Mouse (Mus musculus) midbrain, embryonic 15.5 days (tissue): ENCODE measurements at regions not wholly inside any gene's neighbourhood (a gene's known extent, or its start where the extent isn't known, plus 50 kb on each side); places are given as distances from the start of the nearest gene placed in this dataset.

ENCODE experiments used
- ATAC-seq: fragments of 200-750 bp; cut with Nextera tagmentation; replicated peaks from 2 replicates; pipeline ENCODE4 v1.8.0; 2017; ENCODE audit warnings: moderate TSS enrichment
- H3K27ac ChIP-seq: fragments of 300-500 bp; sonication (generic); 2 replicates; pipeline ENCODE4 v1.5.1; 2015; ENCODE audit warnings: mild to moderate bottlenecking, inconsistent platforms
- H3K27me3 ChIP-seq: fragments of 300-500 bp; sonication (generic); replicated peaks from 2 replicates; pipeline ENCODE4 v1.6.1; 2015; ENCODE audit warnings: inconsistent platforms
- H3K36me3 ChIP-seq: fragments of 300-500 bp; sonication (generic); replicated peaks from 2 replicates; pipeline ENCODE4 v1.6.1; 2015; ENCODE audit warnings: inconsistent platforms
- H3K4me1 ChIP-seq: fragments of 300-500 bp; sonication (generic); 2 replicates; pipeline ENCODE4 v1.6.1; 2015; ENCODE audit warnings: inconsistent platforms
- H3K4me2 ChIP-seq: fragments of 300-500 bp; sonication (generic); 2 replicates; pipeline ENCODE4 v1.6.1; 2015; ENCODE audit warnings: inconsistent platforms, mild to moderate bottlenecking, moderate library complexity
- H3K4me3 ChIP-seq: fragments of 300-500 bp; sonication (generic); 2 replicates; pipeline ENCODE4 v1.5.1; 2015; ENCODE audit warnings: mild to moderate bottlenecking, inconsistent platforms
- H3K9ac ChIP-seq: fragments of 300-500 bp; sonication (generic); 2 replicates; pipeline ENCODE4 v1.6.1; 2015; ENCODE audit warnings: mild to moderate bottlenecking, inconsistent platforms
- H3K9me3 ChIP-seq: fragments of 300-500 bp; sonication (generic); 2 replicates; pipeline ENCODE4 v1.6.1; 2016; ENCODE audit warnings: inconsistent platforms
- WGBS: fragments of 180-500 bp; shearing (Covaris S2); methylation state at CpG from one replicate; pipeline ENCODE4 v1.1.7; 2015; ENCODE audit warnings: mixed read lengths; 5-methylcytosine and 5-hydroxymethylcytosine counted together

DNA sequence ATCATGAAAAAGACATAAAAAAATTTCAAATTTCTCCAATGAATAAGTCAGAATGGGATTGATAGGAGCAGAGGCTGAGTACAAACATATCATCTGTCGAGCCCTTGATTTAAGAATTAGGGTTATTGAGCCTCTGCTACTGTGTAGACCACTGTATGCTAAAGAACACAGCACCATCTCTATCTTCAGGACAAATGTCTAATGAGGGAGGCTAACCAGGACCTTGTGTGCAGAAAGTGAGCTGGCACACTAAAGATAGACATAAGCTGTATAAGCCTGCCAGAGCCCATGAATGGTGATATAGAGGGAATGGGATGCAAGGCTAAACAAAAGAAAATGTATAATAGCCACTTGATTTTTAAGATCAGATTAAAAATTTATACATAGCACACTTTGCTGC, 502.2 kb upstream of the Luzp2 start:
- Histone ChIP-seq H3K27me3 (no peaks in the 10 kb centered on the region), H3K27ac (no peak overlapping the region), H3K4me3 (no peak overlapping the region), H3K9me3 (no peaks in the 10 kb centered on the region), H3K36me3 (no peaks in the 10 kb centered on the region), H3K9ac (no peak overlapping the region), H3K4me2 (no peak overlapping the region), H3K4me1 (peaks cover 4% of the 10 kb centered on the region)
- peak; percentile 65; the same call in 1 of the 2 replicates for ATAC-seq
- 39% methylated on average over 1 of the region's 1 CpGs for WGBS

DNA sequence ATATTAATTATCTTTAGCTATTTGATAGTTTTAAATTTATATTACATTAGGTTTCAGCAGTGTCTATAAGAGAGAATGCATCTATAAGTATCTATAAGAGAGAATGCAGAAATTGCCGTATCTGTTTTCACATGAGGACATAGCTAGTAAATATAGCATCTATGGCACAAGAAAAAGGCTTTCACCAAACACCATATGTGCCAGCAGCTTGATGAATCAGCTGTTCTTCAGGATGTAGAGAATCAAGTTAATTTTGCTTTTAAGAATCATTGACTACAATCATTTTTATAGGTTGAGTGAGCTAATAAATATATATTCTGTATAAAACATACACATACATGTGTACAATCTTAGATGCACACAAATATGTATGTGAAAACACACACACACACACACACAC, 500.4 kb upstream of the Luzp2 start:
- 93% methylated on average over 1 of the region's 1 CpGs for WGBS
- Histone ChIP-seq H3K9ac (no peak overlapping the region), H3K9me3 (no peaks in the 10 kb centered on the region), H3K27me3 (no peaks in the 10 kb centered on the region), H3K36me3 (no peaks in the 10 kb centered on the region), H3K4me1 (peaks cover 4% of the 10 kb centered on the region), H3K27ac (no peak overlapping the region), H3K4me2 (no peak overlapping the region), H3K4me3 (no peak overlapping the region)
- ATAC-seq = no peak

DNA sequence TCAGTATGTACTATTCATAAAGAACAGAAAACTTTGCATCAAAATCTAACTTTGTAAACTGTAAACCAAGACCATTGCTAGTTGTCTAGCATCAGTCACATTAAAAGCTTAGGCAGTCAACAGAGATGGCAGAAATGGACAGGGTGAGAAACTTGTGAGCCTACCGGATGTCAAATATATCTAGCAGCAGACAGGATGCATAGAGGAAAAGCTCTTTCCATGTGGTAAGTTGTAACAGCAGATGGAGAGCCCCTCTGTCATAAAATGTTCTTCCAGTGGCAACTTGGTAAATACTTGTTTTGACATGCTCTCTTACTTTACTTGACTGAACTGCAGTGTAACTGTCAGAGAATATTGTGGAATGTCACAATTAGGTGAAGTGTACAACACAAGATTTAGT, 494.8 kb upstream of the Luzp2 start:
- no peak for ATAC-seq
- H3K4me3 ChIP-seq = no peak overlapping the region
- H3K9ac ChIP-seq = no peak overlapping the region
- H3K4me1 ChIP-seq = no peaks in the 10 kb centered on the region
- H3K4me2 ChIP-seq = no peak overlapping the region
- no peak overlapping the region for H3K27ac ChIP-seq
- no peaks in the 10 kb centered on the region for H3K9me3 ChIP-seq
- no peaks in the 10 kb centered on the region for H3K27me3 ChIP-seq
- H3K36me3 ChIP-seq = no peaks in the 10 kb centered on the region
- 97% methylated on average over 1 of the region's 1 CpGs for WGBS
